Mouse (Mus musculus) adrenal gland, postnatal 10 days (tissue): ENCODE data around the gene Calhm4. TPM values are rescaled to one million over a fixed set of nuclear protein-coding genes. Genes with fewer than 3 reads are reported as not detected.

Source experiments
- total RNA-seq, 2 experiments: library from RNA; stranded (reverse); gene quantifications; 2 replicates each; pipeline ENCODE4 v1.2.3; 2021

The Calhm4 gene
- total RNA-seq, 2 experiments from 2014 or later, result not detected

Other genes with a start within 250 kb of the Calhm4 start
- gene Sult3a1, start 186.6 kb downstream of the Calhm4 start, total RNA-seq, result not detected
- gene Rsph4a, start 139.2 kb downstream of the Calhm4 start, total RNA-seq, result under 1 TPM; 0.09 to 0.27 TPM
- 10 to 100 TPM; 13.5 to 19.7 TPM for gene Zup1, start 93.0 kb downstream of the Calhm4 start, total RNA-seq
- 10 to 100 TPM; 93.2 to 93.4 TPM for gene Rwdd1, start 24.7 kb downstream of the Calhm4 start, total RNA-seq
- gene Trappc3l, start 6.7 kb downstream of the Calhm4 start, total RNA-seq, result not detected
- under 1 TPM; 0.27 to 0.39 TPM for gene Calhm5, start 52.2 kb upstream of the Calhm4 start, total RNA-seq
- 1 to 10 TPM; 1.4 to 2.5 TPM for gene Calhm6, start 83.7 kb upstream of the Calhm4 start, total RNA-seq
- 10 to 100 TPM; 13.1 to 13.9 TPM for gene Dse, start 163.4 kb upstream of the Calhm4 start, total RNA-seq
- 10 to 100 TPM; 49.8 to 50.8 TPM for gene Tspyl1, start 237.9 kb upstream of the Calhm4 start, total RNA-seq